Mouse (Mus musculus) gastrocnemius, adult 8-10 months (tissue): ENCODE results near the gene Ripor1. TPM values are rescaled to one million over a fixed set of nuclear protein-coding genes. Genes with fewer than 3 reads are reported as not detected.

Experiments used
- DNase-seq, 2 experiments: peaks; one replicate each; pipeline ENCODE4 v3.0.0; 2022; ENCODE audit warnings: low spot score in 2 of 2
- total RNA-seq, 4 experiments: library from RNA; stranded (reverse); gene quantifications; 2 replicates each; pipeline ENCODE4 v1.2.4; 2022

The Ripor1 gene
- total RNA-seq, 4 experiments from 2014 or later, result 15.8 to 17.2 (median 16.6) TPM

- DNase-seq, result peak in 1 of 2 experiments; percentile 30
Measured at GRCm38 (mm10) chr8:105605491-105606188, 585 bp downstream of the Ripor1 start.

- peak; percentile 70 to 80 for DNase-seq
Measured at GRCm38 (mm10) chr8:105606189-105607023, 1.4 kb downstream of the Ripor1 start.

- no peak for DNase-seq
Measured at GRCm38 (mm10) chr8:105607062-105607461, 2.0 kb downstream of the Ripor1 start.

DNA sequence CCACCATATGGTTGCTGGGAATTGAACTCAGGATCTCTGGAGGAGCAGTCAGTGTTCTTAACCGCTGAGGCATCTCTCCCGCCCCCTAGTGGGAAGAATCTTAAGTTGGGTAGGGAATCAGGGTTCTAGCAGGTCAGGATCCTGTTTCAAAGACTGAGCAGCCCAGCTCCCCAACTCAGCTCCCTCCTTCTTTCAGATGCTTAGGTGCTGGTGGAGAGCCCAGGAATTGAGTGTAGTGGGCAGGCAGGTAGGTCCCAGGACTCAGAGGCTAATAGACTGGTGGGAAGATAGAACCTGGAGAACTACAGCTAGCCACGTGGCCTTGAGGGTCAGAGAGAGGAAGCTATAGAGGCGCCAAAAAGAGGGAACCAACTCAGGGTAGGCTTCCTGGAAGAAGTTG, 2.6 kb downstream of the Ripor1 start:
- DNase-seq, result no peak

GRCm38 (mm10) chr8:105609355-105609754, 4.3 kb downstream of the Ripor1 start:
- no peak for DNase-seq

DNA sequence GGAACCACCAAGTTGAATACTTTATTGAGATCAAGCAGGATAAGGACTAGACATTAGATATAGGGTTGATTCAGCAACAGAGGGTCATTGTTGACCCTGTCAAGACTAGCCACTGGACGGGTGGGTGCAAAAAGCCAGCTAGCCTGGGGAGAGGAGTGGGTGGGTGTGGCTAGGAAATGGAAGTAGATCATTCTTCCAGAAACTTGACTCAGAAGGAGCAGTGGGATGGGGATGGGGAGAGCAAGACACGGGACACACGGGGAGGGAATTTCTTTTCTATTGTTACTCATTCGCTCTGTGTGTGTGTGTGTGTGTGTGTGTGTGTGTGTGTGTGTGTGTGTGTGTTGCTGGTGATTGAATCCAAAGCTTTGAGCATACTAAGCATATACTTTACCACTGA, 4.7 kb downstream of the Ripor1 start:
- no peak for DNase-seq

GRCm38 (mm10) chr8:105611836-105612235, 6.8 kb downstream of the Ripor1 start:
- DNase-seq, result peak in 1 of 2 experiments; percentile 43

DNA sequence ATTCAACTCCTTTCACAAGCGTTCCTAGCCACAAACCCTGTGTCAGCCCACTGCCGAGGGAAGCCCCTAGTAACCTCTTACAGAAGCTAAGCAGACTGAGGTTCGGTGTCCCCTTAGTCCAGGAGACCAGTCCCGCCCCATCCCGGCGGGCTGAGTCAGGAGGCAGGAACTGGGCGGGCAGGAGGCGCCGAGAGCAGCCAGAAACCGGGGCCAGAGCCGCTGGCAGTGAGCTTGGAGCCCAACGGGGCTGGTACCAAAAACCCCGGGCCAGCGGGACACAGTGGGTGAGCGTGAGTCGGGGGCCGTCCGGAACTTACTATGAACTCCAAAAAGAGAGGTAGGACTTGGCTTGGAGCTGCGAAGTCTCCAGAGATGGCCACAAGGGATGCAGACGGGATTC, 8.0 kb downstream of the Ripor1 start:
- DNase-seq, result peak; percentile 40

DNA sequence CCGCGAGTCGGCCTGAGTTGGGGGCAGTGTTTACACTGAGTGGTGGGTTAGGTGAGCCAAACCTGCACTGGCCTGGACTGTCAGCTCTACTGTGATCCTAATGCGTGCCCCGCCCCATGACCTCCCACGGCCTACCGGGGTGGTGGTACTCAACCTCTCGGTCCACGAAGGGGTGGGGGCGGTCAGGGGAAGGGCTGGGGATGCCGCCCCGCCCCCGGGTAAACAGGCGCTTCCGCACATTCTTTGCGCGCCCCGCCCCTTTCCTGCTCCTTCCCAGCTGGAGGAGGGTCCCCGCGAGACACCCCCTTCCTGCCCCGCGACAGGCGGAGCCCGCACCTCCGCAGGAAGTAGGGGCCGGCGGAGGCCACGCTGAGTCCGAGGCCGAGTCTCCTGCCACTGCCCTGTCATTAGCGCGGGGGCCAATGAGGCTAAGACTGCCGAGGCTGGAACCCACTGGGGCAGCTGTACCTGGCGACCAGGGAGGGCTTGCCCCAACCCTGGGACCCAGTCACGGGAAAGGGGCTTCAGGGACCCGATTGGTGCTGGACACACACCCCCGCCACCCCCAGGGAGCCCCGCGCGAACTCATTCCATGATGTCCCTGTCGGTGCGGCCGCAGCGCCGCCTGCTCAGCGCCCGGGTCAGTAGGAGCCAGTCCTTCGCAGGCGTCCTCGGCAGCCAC, 8.9 kb downstream of the Ripor1 start:
- peak in 1 of 2 experiments; percentile 44 for DNase-seq

GRCm38 (mm10) chr8:105615942-105616341, 10.9 kb downstream of the Ripor1 start:
- DNase-seq, result no peak

- DNase-seq, result no peak
Measured at GRCm38 (mm10) chr8:105617451-105618278, 12.6 kb downstream of the Ripor1 start.

GRCm38 (mm10) chr8:105618279-105618634, 13.2 kb downstream of the Ripor1 start:
- no peak for DNase-seq

GRCm38 (mm10) chr8:105618892-105619591, 14.0 kb downstream of the Ripor1 start:
- no peak for DNase-seq

DNA sequence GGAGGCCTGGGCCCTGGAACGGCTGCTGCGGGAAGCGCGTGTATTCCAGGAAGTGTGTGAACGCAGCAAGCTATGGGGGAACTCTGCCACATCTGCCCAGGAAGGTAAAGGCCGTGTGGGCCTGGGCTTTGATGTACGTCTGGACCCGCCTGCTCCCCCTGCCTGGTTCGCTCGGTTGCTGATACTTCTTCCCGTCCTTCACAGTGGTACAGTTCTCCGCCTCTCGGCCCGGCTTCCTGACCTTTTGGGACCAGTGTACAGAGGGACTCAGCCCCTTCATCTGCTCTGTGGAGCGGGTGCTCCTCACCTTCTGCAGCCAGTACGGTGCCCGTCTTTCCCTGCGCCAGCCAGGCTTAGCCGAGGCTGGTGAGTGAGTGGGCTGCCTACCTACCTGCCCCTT, 15.2 kb downstream of the Ripor1 start:
- DNase-seq, result no peak

DNA sequence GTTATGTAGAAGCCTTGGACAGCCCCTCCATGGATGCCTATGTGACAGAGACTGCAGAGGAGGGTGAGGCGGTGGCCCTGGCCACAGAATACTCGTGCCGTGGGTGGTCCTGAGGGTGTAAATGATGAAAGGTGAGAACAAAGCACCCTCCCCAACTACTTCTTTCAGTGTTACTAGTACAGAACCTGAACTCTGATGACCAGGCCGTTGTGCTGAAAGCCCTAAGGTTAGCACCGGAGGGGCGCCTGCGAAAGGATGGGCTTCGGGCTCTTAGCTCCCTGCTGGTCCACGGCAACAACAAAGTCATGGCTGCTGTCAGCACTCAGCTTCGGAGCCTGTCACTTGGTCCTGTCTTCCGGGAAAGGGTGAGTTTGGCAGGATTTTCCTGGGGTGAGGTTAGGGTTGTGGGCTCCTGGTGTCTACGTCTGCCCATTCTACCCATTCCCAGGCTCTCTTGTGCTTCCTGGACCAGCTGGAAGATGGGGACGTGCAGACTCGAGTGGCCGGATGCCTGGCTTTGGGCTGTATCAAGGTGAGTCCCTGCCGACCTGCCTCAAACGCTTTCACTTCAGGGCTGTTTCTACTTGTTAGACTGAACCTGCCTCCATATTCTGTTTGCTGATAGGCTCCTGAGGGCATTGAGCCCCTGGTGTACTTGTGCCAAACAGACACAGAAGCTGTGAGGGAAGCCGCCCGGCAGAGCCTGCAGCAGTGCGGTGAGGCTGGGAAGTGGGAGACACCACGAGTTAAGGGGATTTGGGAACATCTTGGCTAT, 16.1 kb downstream of the Ripor1 start:
- no peak for DNase-seq

GRCm38 (mm10) chr8:105621841-105622240, 16.8 kb downstream of the Ripor1 start:
- no peak for DNase-seq

DNA sequence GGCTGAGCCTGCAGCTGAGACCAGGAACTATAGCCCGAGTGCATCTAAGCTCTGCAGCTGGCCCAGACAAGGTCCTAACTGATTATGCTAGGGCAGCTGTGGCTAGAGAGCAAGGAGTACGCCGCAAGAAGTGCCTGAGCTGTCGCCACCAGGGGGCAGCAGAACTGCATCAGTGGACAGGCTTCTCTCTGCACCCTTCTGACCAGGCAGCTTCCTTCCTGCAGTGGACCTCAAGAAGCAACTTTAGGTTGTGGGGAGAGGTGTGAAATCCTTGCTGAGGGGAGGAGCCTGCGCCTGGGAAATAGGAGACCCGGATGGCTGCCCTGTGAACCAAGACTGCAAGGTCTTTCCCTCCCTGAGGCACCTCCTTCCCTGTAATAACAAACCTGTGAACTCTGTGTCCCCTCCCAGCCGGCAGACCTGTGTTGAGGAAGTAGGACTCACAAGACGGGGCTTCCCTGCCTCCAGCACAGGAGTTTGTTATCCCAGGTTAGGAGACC, 17.4 kb downstream of the Ripor1 start:
- DNase-seq, result peak; percentile 88 to 89

GRCm38 (mm10) chr8:105623118-105623517, 18.1 kb downstream of the Ripor1 start:
- DNase-seq, result no peak

GRCm38 (mm10) chr8:105623679-105624245, 18.7 kb downstream of the Ripor1 start:
- no peak for DNase-seq
